Mouse (Mus musculus): ENCODE data around the gene Pidd1. TPM values are rescaled to one million over a fixed set of nuclear protein-coding genes. Genes with fewer than 3 reads are reported as not detected.
A peak's percentile ranks its signal among the peaks of the same experiment; 100 is the strongest.

Gene Pidd1
- total RNA-seq, 2 experiments from 2014 or later, result 2.4 to 3.2 TPM

GRCm38 (mm10) chr7:141435129-141435855, 8.5 kb downstream of the Pidd1 start:
- DNase-seq, result peak; percentile 53

- DNase-seq, result no peak
Measured at GRCm38 (mm10) chr7:141434464-141434863, 9.4 kb downstream of the Pidd1 start.

GRCm38 (mm10) chr7:141433517-141434400, 10.1 kb downstream of the Pidd1 start:
- no peak for DNase-seq

- no peak for DNase-seq
Measured at GRCm38 (mm10) chr7:141432741-141433516, 10.9 kb downstream of the Pidd1 start.

GRCm38 (mm10) chr7:141432186-141432611, 11.6 kb downstream of the Pidd1 start:
- peak; percentile 45 for DNase-seq

GRCm38 (mm10) chr7:141431434-141432185, 12.2 kb downstream of the Pidd1 start:
- DNase-seq, result no peak

- DNase-seq, result no peak
Measured at GRCm38 (mm10) chr7:141430585-141431240, 13.1 kb downstream of the Pidd1 start.

GRCm38 (mm10) chr7:141429840-141430584, 13.8 kb downstream of the Pidd1 start:
- DNase-seq, result no peak

- no peak for DNase-seq
Measured at GRCm38 (mm10) chr7:141429310-141429709, 14.5 kb downstream of the Pidd1 start, which contains the start of gene Cend1. Cend1 (minus strand) TSS chr7:141429491.

- DNase-seq, result no peak
Measured at GRCm38 (mm10) chr7:141428701-141429100, 15.1 kb downstream of the Pidd1 start.

- no peak for DNase-seq
Measured at GRCm38 (mm10) chr7:141426948-141427730, 16.7 kb downstream of the Pidd1 start.

- no peak for DNase-seq
Measured at GRCm38 (mm10) chr7:141423811-141424210, 20.0 kb downstream of the Pidd1 start.

GRCm38 (mm10) chr7:141420030-141420702, 23.7 kb downstream of the Pidd1 start:
- DNase-seq, result no peak

GRCm38 (mm10) chr7:141418970-141419369, 24.9 kb downstream of the Pidd1 start:
- DNase-seq, result no peak

GRCm38 (mm10) chr7:141417731-141418681, 25.8 kb downstream of the Pidd1 start:
- DNase-seq, result no peak

GRCm38 (mm10) chr7:141416144-141416841, 27.5 kb downstream of the Pidd1 start:
- DNase-seq, result no peak

Data from gastrocnemius, postnatal 10 days (tissue).